Mouse (Mus musculus) ES-E14 (cell line): ENCODE data around the gene Tmem255a.

Experiments used
- HCFC1 ChIP-seq: IDR thresholded peaks from 2 replicates; pipeline ENCODE4 v1.6.1; 2012; ENCODE audit warnings: low read length, inconsistent platforms, borderline replicate concordance; ENCODE audit not compliant: insufficient read depth
- ZC3H11A ChIP-seq: IDR thresholded peaks from 2 replicates; pipeline ENCODE4 v1.6.1; 2012; ENCODE audit warnings: low read depth, mild to moderate bottlenecking, inconsistent platforms, low read length, borderline replicate concordance
- ZNF384 ChIP-seq: IDR thresholded peaks from 2 replicates; pipeline ENCODE4 v1.6.1; 2012; ENCODE audit warnings: low read depth, low read length, inconsistent platforms

DNA sequence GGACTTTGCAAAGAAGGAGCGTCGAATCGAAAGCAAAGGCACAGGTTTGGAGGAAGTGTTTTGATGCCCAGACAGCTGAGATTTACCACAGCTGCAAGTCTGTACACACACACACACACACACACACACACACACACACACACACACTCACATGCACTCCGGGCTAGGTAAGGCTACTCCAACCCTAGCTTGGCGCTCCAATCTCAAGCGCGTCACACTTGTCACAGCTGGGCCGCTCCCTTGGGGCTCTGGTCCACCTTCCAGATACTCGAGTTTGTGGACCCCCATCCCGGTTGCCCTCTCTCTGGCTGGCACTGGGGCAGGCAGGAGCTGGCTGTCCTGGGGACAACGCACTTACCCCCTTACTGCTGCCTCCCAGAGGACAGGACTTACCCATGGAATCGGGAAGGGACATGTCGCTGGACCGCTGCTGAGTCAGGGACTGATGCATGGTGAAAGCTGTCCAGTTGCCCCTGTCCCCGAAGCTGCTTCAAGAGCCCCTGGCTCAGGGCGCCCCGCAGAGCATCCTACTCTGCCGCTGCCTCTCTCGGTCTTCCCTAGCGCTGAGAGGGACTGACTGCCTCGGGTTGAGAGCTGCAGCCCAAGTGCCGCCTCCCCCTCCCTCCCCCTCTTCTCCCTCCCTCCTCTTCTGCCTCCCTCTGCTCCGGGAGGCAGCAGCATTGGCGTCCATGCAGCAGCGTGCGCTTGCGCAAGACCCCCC is at the start of gene Tmem255a:
- no peak for TF ChIP-seq HCFC1
- no peak for TF ChIP-seq ZC3H11A
- TF ChIP-seq ZNF384: no peak
